Mouse (Mus musculus) stomach, postnatal 0 days (tissue): ENCODE data around the gene Atp5f1. TPM values are rescaled to one million over a fixed set of nuclear protein-coding genes. Genes with fewer than 3 reads are reported as not detected.
A peak's percentile ranks its signal among the peaks of the same experiment; 100 is the strongest.
"Not testable (repeated sequence)": the region's sequence is repeated elsewhere in the genome, so short reads cannot be mapped to it uniquely, and the experiment has no call there.

Source experiments
- ATAC-seq: fragments of 200-750 bp; cut with Nextera tagmentation; 2 replicates; pipeline ENCODE4 v1.8.0; 2017; ENCODE audit not compliant: low FRiP score, low TSS enrichment
- DNase-seq: peaks from one replicate; pipeline ENCODE4 v3.0.0-alpha.2; 2016; ENCODE audit warnings: low spot score
- H3K27ac ChIP-seq: fragments of 300-500 bp; sonication (generic); replicated peaks from 2 replicates; pipeline ENCODE4 v1.5.1; 2014; ENCODE audit warnings: mild to moderate bottlenecking, control low read depth
- H3K27me3 ChIP-seq: fragments of 300-500 bp; sonication (generic); 2 replicates; pipeline ENCODE4 v1.6.1; 2014; ENCODE audit warnings: low read length; ENCODE audit not compliant: control insufficient read depth, insufficient read depth
- H3K36me3 ChIP-seq: fragments of 300-500 bp; sonication (generic); 2 replicates; pipeline ENCODE4 v1.6.1; 2014; ENCODE audit warnings: low read length, mixed read lengths; ENCODE audit not compliant: control insufficient read depth, insufficient read depth
- H3K4me1 ChIP-seq: fragments of 300-500 bp; sonication (generic); replicated peaks from 2 replicates; pipeline ENCODE4 v1.6.1; 2014; ENCODE audit warnings: antibody characterized with exemption; ENCODE audit not compliant: control insufficient read depth, insufficient read depth
- H3K4me2 ChIP-seq: fragments of 300-500 bp; sonication (generic); replicated peaks from 2 replicates; pipeline ENCODE4 v1.6.1; 2014; ENCODE audit warnings: low read depth, mild to moderate bottlenecking, control low read depth, moderate library complexity
- H3K4me3 ChIP-seq: fragments of 300-500 bp; sonication (generic); 2 replicates; pipeline ENCODE4 v1.5.1; 2014; ENCODE audit warnings: low read depth, low read length, control low read depth
- H3K9ac ChIP-seq: fragments of 300-500 bp; sonication (generic); 2 replicates; pipeline ENCODE4 v1.6.1; 2014; ENCODE audit warnings: mild to moderate bottlenecking, low read length, control low read depth, mixed read lengths
- H3K9me3 ChIP-seq: fragments of 300-500 bp; sonication (generic); 2 replicates; pipeline ENCODE4 v1.6.1; 2016; ENCODE audit warnings: low read length; ENCODE audit not compliant: control insufficient read depth
- CTCF ChIP-seq: IDR thresholded peaks from 2 replicates; pipeline ENCODE4 v1.5.1; 2016; ENCODE audit warnings: antibody characterized with exemption, low read depth, mild to moderate bottlenecking, moderate library complexity
- EP300 ChIP-seq: optimal IDR thresholded peaks from 2 replicates; pipeline ENCODE3; 2016; ENCODE audit warnings: antibody characterized with exemption
- WGBS: fragments of 180-500 bp; shearing (Covaris S2); extraction: QIAGEN DNeasy Blood & Tissue Kit; methylation state at CpG from one replicate; pipeline ENCODE4 v1.1.7; 2014; 5-methylcytosine and 5-hydroxymethylcytosine counted together
- polyA plus RNA-seq: library from polyadenylated mRNA; unstranded; fragments of >200 nt; fragmentation: Nextera tagmentation; extraction: Ambion mirVana; gene quantifications from 2 replicates; pipeline ENCODE4 v1.2.1, GENCODE M21; 2015

Atp5f1 gene
- polyA plus RNA-seq = 406 and 414 TPM in 2 replicates

DNA sequence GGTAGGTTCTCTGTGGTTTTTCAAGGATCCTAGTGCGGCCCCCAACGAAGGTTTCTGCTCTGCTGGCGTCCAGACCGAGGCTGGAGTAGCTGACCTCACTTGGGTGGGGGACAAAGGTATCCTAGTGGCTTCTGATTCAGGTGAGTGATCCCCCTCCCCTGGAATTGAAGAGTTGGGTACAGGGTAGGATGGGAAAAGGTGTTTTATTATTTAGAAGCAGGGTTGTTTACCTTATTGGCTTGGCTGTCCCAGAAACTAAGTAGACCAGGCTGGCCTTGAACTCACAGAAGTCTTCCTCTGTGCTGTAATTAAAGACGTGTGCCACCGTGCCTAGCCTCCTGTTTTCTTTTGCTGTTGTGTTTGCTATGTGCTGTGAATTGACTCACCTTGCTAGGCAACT is at the start of gene Atp5f1:
TSS of gene Atp5f1 (minus strand) at position 101 of the 400 bp plus-strand sequence.
- peak within 1 kb of the TSS; percentile 97 for H3K9ac ChIP-seq
- H3K9me3 ChIP-seq = no peaks in the 10 kb centered on the region
- H3K4me2 ChIP-seq = peak within 1 kb of the TSS; percentile 87
- H3K4me1 ChIP-seq = peaks cover 7% of the 10 kb centered on the region; the same call in 1 of the 2 replicates
- no peak for TF ChIP-seq CTCF
- TF ChIP-seq EP300 = no peak
- DNase-seq (no peak), ATAC-seq (no peak)
- peak within 1 kb of the TSS; percentile 95 for H3K27ac ChIP-seq
- 6% methylated on average over 6 of the region's 6 CpGs for WGBS
- no peaks in the 10 kb centered on the region for H3K27me3 ChIP-seq
- peak within 1 kb of the TSS; percentile 93 for H3K4me3 ChIP-seq
- peaks cover 9% of the 10 kb centered on the region for H3K36me3 ChIP-seq

- not testable (repeated sequence) for H3K4me2 ChIP-seq, H3K4me1 ChIP-seq, ATAC-seq, H3K27me3 ChIP-seq, H3K36me3 ChIP-seq, DNase-seq, H3K9me3 ChIP-seq, H3K9ac ChIP-seq, H3K4me3 ChIP-seq, H3K27ac ChIP-seq
- 60% methylated on average over 10 of the region's 10 CpGs for WGBS
These were observed 43.5 kb upstream of the Atp5f1 start for GRCm38 (mm10) chr3:106003360-106003759.

DNA sequence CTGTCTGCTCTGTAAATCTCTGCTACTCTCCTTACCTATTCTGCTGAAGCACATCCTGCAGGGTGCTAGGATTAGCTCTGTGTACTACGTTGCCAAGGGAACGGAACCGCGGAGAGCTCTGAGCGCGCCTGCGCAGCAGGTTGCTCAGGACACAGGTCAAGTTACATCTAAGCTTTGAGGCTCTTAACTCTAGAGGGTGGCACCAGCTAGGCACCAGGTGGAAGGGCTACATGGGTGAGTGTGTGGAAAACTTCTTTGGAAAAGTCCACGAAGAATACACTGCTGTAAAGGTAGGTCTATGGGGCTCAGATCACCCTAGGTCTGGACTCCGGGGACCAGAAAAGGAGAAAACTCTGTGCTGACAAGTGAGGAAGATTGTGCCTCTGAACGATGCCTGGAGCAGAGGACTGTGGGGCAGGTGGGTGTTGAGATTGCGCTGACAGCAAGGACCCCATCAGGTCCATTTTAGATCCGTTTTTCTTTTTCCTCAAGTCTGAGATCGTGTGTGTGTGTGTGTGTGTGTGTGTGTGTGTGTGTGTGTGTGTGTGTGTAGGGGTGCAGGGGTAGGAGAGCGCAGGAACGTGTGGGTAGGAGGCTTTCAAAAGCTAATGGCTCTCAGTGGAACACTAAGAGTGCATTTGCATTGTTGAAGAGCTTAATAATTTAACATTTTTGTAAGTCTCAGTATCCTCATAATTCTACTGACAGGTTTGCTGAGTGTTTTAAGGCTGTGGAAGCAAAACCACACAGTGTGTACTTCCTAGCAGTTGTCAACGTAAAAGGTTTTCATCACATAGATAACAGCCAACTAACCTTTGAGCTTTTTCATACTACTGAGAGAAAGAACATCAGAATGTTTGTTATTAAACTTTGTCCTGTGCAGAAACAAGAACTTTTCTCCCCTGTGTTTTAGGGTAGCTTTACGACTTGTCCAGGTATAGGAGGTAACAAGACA is 41.8 kb upstream of the Atp5f1 start:
- no peak overlapping the region for H3K27ac ChIP-seq
- no peak overlapping the region for H3K9ac ChIP-seq
- TF ChIP-seq EP300 (no peak), CTCF (no peak)
- H3K36me3 ChIP-seq = no peaks in the 10 kb centered on the region
- ATAC-seq (peak; percentile 88), DNase-seq (peak; percentile 67)
- no peaks in the 10 kb centered on the region for H3K27me3 ChIP-seq
- no peak overlapping the region; the same call in 1 of the 2 replicates for H3K4me2 ChIP-seq
- 18% methylated on average over 17 of the region's 17 CpGs for WGBS
- H3K4me1 ChIP-seq = no peaks in the 10 kb centered on the region; the same call in 1 of the 2 replicates
- H3K4me3 ChIP-seq = no peak overlapping the region
- H3K9me3 ChIP-seq = no peaks in the 10 kb centered on the region

DNA sequence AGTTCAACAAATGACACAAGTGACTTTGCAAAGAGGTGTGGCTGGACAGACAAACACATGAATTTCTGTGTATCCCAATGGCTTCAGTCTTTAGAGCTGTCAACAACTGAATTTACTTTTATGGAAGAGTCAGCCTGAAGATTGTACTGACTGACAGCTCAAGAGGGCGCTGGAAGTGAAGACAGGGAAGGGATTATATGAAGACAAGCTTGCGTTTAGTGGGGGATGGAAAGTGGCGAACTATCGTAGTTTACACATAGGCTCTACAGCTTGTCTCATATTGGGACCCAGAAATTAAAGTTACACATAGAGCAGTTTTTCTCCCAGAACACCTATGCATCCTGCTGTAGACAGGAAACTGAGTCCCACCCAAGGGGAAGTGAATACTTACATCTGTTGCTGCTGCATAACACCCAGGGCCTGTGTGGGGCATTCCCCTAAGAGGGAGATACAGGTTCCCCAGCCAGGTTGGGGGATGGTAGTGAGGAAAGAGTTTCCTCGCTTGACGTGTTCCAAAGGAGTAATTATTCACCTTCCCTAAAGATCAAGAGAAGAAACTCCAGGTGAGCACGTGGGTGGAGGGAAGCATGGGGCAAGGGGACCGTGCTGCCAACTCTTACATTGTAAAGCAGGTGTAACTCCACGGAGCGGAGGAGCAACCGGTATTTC is 40.9 kb upstream of the Atp5f1 start:
- TF ChIP-seq EP300 (no peak), CTCF (no peak)
- Histone ChIP-seq H3K27me3 (no peaks in the 10 kb centered on the region), H3K36me3 (no peaks in the 10 kb centered on the region), H3K9ac (no peak overlapping the region), H3K9me3 (no peaks in the 10 kb centered on the region), H3K27ac (no peak overlapping the region), H3K4me2 (no peak overlapping the region; the same call in 1 of the 2 replicates), H3K4me1 (no peaks in the 10 kb centered on the region; the same call in 1 of the 2 replicates), H3K4me3 (no peak overlapping the region)
- no peak for ATAC-seq
- WGBS = 19% methylated on average over 11 of the region's 11 CpGs
- DNase-seq = no peak

DNA sequence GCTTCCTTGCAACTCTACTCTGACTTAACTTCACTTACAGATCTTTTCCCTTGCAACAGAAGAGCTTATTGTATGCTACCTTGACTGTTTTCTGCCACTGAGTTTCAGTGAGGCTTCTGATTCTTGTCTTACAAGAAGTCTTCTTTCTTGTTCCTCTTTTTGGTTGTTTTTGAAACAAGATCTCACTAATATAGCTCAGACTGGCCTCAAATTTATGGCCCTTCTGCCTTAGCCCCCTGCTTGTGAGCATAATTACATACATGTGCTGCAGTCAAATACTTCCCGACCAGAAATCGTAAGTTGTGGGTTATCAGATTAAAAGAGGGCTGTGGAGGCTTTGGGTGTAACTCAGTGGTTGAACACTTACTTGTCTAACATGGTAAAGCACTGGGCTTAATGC is 34.8 kb upstream of the Atp5f1 start:
- no peaks in the 10 kb centered on the region for H3K27me3 ChIP-seq
- no peak for DNase-seq
- H3K27ac ChIP-seq = no peak overlapping the region

More for the DNA sequence above, 34.8 kb upstream of the Atp5f1 start:
- Histone ChIP-seq H3K4me3 (no peak overlapping the region), H3K4me2 (no peak overlapping the region), H3K9ac (no peak overlapping the region), H3K36me3 (no peaks in the 10 kb centered on the region), H3K4me1 (no peaks in the 10 kb centered on the region), H3K9me3 (no peaks in the 10 kb centered on the region)
- TF ChIP-seq CTCF (no peak), EP300 (no peak)
- 50% methylated on average over 2 of the region's 2 CpGs for WGBS
- ATAC-seq = no peak
